Mouse (Mus musculus) kidney, adult 10 weeks (tissue): ENCODE data around the gene Aox4. TPM values are rescaled to one million over a fixed set of nuclear protein-coding genes. Genes with fewer than 3 reads are reported as not detected.

Experiments used
- polyA plus RNA-seq: library from polyadenylated mRNA; stranded (reverse); fragments of 350-450 nt; fragmentation: Illumina TruSeq; extraction: RNeasy Lipid Tissue Mini Kit (QIAGEN cat#74804); gene quantifications from one replicate; pipeline ENCODE4 v1.2.3, GENCODE M21; 2014; ENCODE audit warnings: low read depth, low replicate concordance

Aox4 gene
- not detected for polyA plus RNA-seq

GRCm38 (mm10) chr1:58210203-58210602 is at the start of gene Aox4:
TSS of gene Aox4 (plus strand) at chr1:58210397.

GRCm38 (mm10) chr1:58278026-58278425 is 67.8 kb downstream of the Aox4 start, which contains the start of gene Aox2:
TSS of gene Aox2 (plus strand) at chr1:58278326.

Other genes starting within 250 kb of the Aox4 start
- gene Sgo2a, start 214.4 kb upstream of the Aox4 start, polyA plus RNA-seq, result 0.69 TPM
- 16.3 TPM for gene Kctd18, start 191.4 kb upstream of the Aox4 start, polyA plus RNA-seq
- gene Aox1, start 180.5 kb upstream of the Aox4 start, polyA plus RNA-seq, result 0.32 TPM
- 1.2 TPM for gene Aox3, start 97.3 kb upstream of the Aox4 start, polyA plus RNA-seq
- 0.24 TPM for gene Aox2, start 67.9 kb downstream of the Aox4 start, polyA plus RNA-seq
- gene Bzw1, start 182.5 kb downstream of the Aox4 start, polyA plus RNA-seq, result 359 TPM
- gene Clk1, start 213.7 kb downstream of the Aox4 start, polyA plus RNA-seq, result 329 TPM
- gene Nif3l1, start 234.8 kb downstream of the Aox4 start, polyA plus RNA-seq, result 29.5 TPM
- gene Ppil3, start 235.1 kb downstream of the Aox4 start, polyA plus RNA-seq, result 108 TPM